Mouse (Mus musculus) liver, embryonic 16.5 days (tissue): ENCODE data around the gene Tle3. TPM values are rescaled to one million over a fixed set of nuclear protein-coding genes. Genes with fewer than 3 reads are reported as not detected.

Experiments
- ATAC-seq: fragments of 200-750 bp; cut with Nextera tagmentation; 2 replicates; pipeline ENCODE4 v1.8.0; 2017; ENCODE audit warnings: low read depth, mild to moderate bottlenecking, moderate number of reproducible peaks, moderate library complexity
- H3K27ac ChIP-seq: fragments of 300-500 bp; sonication (generic); 2 replicates; pipeline ENCODE4 v1.5.1; 2014; ENCODE audit warnings: mild to moderate bottlenecking, low read length
- H3K27me3 ChIP-seq: fragments of 300-500 bp; sonication (generic); 2 replicates; pipeline ENCODE4 v1.6.1; 2014; ENCODE audit warnings: low read depth, low read length, mixed read lengths; ENCODE audit not compliant: control insufficient read depth, insufficient read depth
- H3K36me3 ChIP-seq: fragments of 300-500 bp; sonication (generic); 2 replicates; pipeline ENCODE4 v1.6.1; 2014; ENCODE audit warnings: mild to moderate bottlenecking; ENCODE audit not compliant: control insufficient read depth, insufficient read depth
- H3K4me1 ChIP-seq: fragments of 300-500 bp; sonication (generic); 2 replicates; pipeline ENCODE4 v1.6.1; 2014; ENCODE audit warnings: low read depth, low read length, mixed read lengths; ENCODE audit not compliant: control insufficient read depth
- H3K4me2 ChIP-seq: fragments of 300-500 bp; sonication (generic); 2 replicates; pipeline ENCODE4 v1.6.1; 2014; ENCODE audit warnings: low read depth, low read length, mixed read lengths
- H3K4me3 ChIP-seq: fragments of 300-500 bp; sonication (generic); 2 replicates; pipeline ENCODE4 v1.5.1; 2014; ENCODE audit warnings: low read depth, mild to moderate bottlenecking, low read length
- H3K9ac ChIP-seq: fragments of 300-500 bp; sonication (generic); 2 replicates; pipeline ENCODE4 v1.6.1; 2014; ENCODE audit warnings: low read depth, low read length
- H3K9me3 ChIP-seq: fragments of 300-500 bp; sonication (generic); replicated peaks from 2 replicates; pipeline ENCODE4 v1.6.1; 2016; ENCODE audit warnings: low read length; ENCODE audit not compliant: control insufficient read depth
- WGBS: fragments of 180-500 bp; shearing (Covaris S2); extraction: QIAGEN DNeasy Blood & Tissue Kit; methylation state at CpG from one replicate; pipeline ENCODE4 v1.1.7; 2014; ENCODE audit not compliant: insufficient replicate concordance; 5-methylcytosine and 5-hydroxymethylcytosine counted together
- polyA plus RNA-seq: library from polyadenylated mRNA; unstranded; fragments of >200 nt; fragmentation: Nextera tagmentation; extraction: Ambion mirVana; gene quantifications from 2 replicates; pipeline ENCODE4 v1.2.1, GENCODE M21; 2015

Gene Tle3
- polyA plus RNA-seq, 1 experiment from 2014 or later = 3.6 TPM

DNA sequence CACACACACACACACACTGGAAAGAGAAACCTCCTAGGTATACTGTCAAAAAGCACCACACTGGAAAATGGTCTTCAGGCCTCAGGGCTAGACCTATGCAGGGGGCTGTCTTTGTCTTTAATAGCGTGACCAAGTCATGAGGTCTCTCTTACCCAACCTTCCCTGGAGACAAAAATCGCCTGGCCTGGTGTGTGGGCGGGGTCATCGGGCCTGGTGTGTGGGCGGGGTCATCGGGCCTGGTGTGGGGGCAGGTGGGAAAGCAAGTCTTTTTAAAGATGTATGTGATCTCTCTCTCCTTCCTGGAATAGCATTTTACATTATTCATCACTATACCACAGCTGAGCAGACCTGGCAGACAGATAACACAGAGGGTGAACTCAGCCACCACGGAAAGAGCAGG is 25.2 kb upstream of the Tle3 start:
- no peaks in the 10 kb centered on the region for H3K27me3 ChIP-seq
- H3K4me3 ChIP-seq = no peak overlapping the region
- peaks cover 6% of the 10 kb centered on the region for H3K4me1 ChIP-seq
- peak; percentile 46 for ATAC-seq
- H3K9me3 ChIP-seq = no peaks in the 10 kb centered on the region
- no peak overlapping the region for H3K9ac ChIP-seq
- H3K36me3 ChIP-seq = no peaks in the 10 kb centered on the region
- 18% methylated on average over 7 of the region's 7 CpGs for WGBS
- no peak overlapping the region for H3K4me2 ChIP-seq
- H3K27ac ChIP-seq = no peak overlapping the region

DNA sequence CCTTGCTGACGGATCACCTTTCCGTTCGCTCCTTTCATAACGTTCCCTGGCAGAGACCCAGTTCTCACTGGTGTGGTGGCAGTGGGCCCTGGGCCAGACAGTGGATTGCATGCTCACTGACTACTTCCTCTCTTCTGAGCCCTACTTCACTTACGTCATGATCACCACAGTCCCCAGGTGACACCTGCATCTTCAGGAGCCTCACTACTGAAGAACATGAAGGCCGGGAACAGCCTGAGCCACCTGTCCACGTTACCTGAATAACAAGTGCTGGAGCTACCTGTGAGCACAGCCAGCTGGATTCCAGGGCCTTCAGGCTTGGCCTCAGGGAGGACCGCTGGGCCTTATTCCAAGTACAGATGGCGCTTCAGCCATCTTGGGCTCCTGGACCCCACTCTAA is 24.1 kb upstream of the Tle3 start:
- H3K4me1 ChIP-seq = peaks cover 6% of the 10 kb centered on the region
- no peak overlapping the region for H3K27ac ChIP-seq
- H3K27me3 ChIP-seq = no peaks in the 10 kb centered on the region
- H3K4me2 ChIP-seq = no peak overlapping the region
- H3K9ac ChIP-seq = no peak overlapping the region
- H3K36me3 ChIP-seq = no peaks in the 10 kb centered on the region
- H3K9me3 ChIP-seq = no peaks in the 10 kb centered on the region
- ATAC-seq = no peak
- no peak overlapping the region for H3K4me3 ChIP-seq
- WGBS = 63% methylated on average over 9 of the region's 9 CpGs

DNA sequence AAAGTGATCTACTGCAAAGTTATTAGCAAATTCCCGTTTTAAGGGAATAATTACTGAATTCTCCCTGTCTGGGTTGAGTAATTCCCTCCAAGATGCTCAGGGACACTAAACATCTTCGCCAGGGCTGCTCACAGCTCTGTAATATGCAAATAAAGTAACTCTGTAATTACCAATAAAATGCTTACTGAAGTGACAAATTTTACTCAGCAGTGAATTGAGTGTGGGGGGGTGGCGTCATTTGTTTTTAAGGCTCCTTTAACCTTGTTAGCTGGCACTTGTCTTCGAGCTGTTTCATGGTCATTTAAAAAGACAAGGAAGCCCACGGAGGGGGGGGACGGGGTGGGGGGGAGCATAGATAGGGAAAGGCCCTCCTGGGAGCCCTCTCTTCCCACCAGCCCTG is 23.6 kb upstream of the Tle3 start:
- no peaks in the 10 kb centered on the region for H3K36me3 ChIP-seq
- H3K27ac ChIP-seq = no peak overlapping the region
- no peak overlapping the region for H3K9ac ChIP-seq
- ATAC-seq = no peak
- H3K27me3 ChIP-seq = no peaks in the 10 kb centered on the region
- no peak overlapping the region for H3K4me2 ChIP-seq
- peaks cover 6% of the 10 kb centered on the region for H3K4me1 ChIP-seq
- H3K4me3 ChIP-seq = no peak overlapping the region
- H3K9me3 ChIP-seq = no peaks in the 10 kb centered on the region
- WGBS = 45% methylated on average over 6 of the region's 6 CpGs

DNA sequence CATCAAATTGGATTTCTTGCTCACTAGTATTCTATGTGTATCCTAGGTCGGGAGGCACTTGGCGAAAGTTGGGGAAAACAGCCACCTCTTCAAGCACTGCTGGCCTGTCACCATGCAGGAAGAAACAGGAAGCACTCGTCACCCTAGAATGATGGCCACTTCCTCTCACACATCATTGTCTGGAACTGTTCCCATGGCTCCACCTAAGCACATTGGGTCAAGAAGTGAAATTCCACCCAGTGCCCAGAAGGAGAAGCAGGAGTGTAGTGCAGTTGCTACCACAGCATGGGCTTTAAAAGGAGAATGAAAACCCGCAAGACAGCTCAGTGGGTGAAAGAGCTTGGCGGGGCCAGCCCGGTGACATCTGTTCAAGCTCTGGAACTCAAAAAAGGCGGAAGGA is 22.5 kb upstream of the Tle3 start:
- no peak overlapping the region for H3K27ac ChIP-seq
- no peak overlapping the region for H3K4me3 ChIP-seq
- no peaks in the 10 kb centered on the region for H3K9me3 ChIP-seq
- ATAC-seq = no peak
- no peak overlapping the region for H3K9ac ChIP-seq
- H3K36me3 ChIP-seq = no peaks in the 10 kb centered on the region
- H3K4me2 ChIP-seq = no peak overlapping the region
- 19% methylated on average over 7 of the region's 7 CpGs for WGBS
- H3K27me3 ChIP-seq = no peaks in the 10 kb centered on the region
- H3K4me1 ChIP-seq = peaks cover 6% of the 10 kb centered on the region

DNA sequence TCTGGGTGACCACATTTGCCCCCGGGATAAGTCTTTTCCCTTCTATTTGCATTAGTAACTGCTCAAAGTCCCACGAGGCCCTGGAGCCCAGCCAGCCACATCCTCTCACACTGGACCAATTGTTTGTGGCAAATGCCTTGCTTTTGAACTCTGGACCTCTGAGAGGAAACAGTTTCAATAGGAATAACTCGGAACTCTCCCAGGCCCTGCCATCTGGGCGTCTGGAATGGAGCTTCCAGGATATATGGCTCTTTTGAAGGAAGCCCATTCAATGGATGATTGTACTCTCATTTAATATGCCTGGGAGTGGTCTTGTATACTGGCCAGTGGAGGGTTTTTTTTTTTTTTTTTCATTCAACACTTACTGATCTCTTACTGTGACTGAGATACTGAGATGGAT is 21.0 kb upstream of the Tle3 start:
- Histone ChIP-seq H3K9me3 (no peaks in the 10 kb centered on the region), H3K36me3 (no peaks in the 10 kb centered on the region), H3K27ac (no peak overlapping the region), H3K4me3 (no peak overlapping the region), H3K4me2 (no peak overlapping the region), H3K27me3 (no peaks in the 10 kb centered on the region), H3K4me1 (peaks cover 6% of the 10 kb centered on the region), H3K9ac (no peak overlapping the region)
- WGBS = 25% methylated on average over 4 of the region's 4 CpGs
- peak; percentile 56 for ATAC-seq

DNA sequence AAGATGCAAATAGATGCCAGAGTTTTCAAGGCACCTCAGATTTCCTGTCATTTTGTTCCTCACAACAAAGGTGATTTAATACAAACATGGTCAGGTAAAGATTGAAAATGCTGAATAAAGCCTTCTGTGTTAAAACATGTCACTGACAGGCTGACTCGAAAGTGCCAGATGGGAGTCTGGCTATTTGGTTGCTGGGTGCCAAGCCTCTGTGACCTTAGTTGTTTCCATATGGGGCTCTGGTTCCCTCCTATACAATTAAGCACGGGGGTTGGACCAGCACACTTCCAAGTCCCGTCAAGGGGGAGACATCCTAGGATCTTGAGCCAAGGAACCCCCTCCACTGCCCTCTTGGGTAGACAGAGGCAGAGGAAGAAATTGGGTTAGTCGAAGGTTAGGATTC is 13.2 kb upstream of the Tle3 start:
- H3K27me3 ChIP-seq = peaks cover 8% of the 10 kb centered on the region
- H3K36me3 ChIP-seq = no peaks in the 10 kb centered on the region
- 53% methylated on average over 4 of the region's 4 CpGs for WGBS
- no peak overlapping the region for H3K4me3 ChIP-seq
- no peak for ATAC-seq
- no peak overlapping the region for H3K9ac ChIP-seq
- no peaks in the 10 kb centered on the region for H3K9me3 ChIP-seq
- no peak overlapping the region for H3K27ac ChIP-seq
- H3K4me1 ChIP-seq = peaks cover 8% of the 10 kb centered on the region
- no peak overlapping the region for H3K4me2 ChIP-seq

DNA sequence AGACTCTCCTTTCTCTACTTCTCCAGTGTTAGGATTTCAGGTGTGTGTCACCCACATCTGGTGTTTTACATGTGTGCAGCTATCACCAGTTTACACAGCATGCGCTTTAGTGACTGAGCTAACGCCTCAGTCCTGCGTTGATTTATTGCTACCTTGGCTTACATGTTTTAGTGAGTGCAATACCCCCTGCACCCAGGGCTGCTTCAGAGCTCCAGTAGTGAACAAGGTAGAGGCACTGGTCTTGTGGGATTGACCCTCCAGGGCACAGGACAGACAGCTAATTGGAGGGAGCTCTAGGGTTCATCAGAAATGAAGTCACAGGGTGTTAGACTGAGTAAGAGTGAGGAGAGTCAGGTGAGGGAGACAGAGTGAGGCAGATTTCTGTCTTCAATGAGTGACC is 12.4 kb upstream of the Tle3 start:
- Histone ChIP-seq H3K9ac (no peak overlapping the region), H3K27me3 (peaks cover 14% of the 10 kb centered on the region), H3K4me2 (no peak overlapping the region), H3K4me3 (no peak overlapping the region), H3K36me3 (no peaks in the 10 kb centered on the region), H3K27ac (no peak overlapping the region), H3K4me1 (peaks cover 8% of the 10 kb centered on the region), H3K9me3 (no peaks in the 10 kb centered on the region)
- ATAC-seq = no peak
- 84% methylated on average over 3 of the region's 3 CpGs for WGBS

DNA sequence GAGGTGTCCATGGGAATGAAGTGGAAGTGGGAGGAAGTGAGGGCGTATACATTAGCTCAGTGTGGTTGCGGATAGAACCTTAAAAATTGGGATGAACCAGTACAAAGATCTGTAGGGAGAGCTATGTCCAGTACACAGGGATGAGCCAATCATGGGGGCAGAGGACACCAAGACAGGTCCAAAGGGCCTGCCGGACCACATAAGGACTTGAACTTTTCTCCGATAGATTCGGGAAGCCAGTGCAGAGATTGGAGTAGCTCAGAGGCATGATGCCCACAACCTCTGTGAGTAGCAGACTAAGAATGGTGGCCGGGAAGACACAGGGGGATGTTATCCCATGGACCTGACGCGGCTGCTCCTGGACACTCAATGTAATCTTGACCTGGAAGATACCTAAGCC is 12.0 kb upstream of the Tle3 start:
- Histone ChIP-seq H3K4me1 (peaks cover 8% of the 10 kb centered on the region), H3K4me3 (no peak overlapping the region)

DNA sequence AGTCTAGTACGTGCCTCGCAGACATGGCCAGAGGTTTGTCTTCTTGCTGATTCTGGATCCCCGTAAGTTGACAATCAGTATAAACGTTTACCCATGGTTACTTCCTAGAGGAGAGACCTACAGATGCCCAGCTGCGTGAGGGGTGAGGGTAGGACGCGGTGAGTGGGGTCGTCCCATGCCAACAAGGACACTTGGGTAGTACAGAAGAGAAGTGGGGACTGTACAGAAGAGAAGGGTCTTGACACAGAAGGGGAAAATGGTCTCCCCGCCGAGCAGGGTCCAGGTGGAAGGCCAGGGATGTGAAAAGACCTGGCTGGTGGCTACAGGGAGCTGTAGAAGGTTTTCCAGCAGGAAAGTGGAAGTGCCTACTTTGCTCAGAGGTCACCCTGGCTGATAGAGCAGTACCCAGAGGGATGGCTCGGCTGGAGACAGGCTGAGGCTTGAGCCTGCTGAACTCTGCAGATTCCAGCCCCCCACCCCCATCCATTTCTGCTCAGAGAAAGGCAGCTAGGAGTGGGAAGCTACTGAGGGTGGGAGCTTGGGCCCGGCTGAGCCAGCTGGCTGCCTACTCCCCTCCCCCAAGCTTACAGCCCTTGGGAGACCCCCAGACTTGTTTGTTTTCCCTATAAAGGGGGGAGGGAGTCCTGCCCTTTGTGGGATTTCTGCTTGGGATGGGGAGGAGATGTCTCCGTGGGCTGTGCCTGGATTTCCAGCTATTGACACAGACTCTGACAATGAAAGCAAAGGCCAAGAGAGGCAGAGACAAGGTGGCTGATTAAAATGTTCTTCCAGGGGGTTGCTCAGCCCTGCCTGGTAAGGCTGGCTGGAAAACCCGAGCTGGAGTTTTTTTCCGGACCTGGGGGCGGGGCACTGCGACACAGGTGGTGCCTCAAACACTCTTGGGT is 11.2 kb upstream of the Tle3 start:
- ATAC-seq = peak; percentile 58
- Histone ChIP-seq H3K9ac (no peak overlapping the region), H3K4me1 (peaks cover 8% of the 10 kb centered on the region), H3K36me3 (no peaks in the 10 kb centered on the region), H3K27me3 (peaks cover 24% of the 10 kb centered on the region), H3K4me2 (peak overlapping the region; percentile 24), H3K4me3 (no peak overlapping the region), H3K9me3 (no peaks in the 10 kb centered on the region), H3K27ac (no peak overlapping the region)
- 31% methylated on average over 17 of the region's 17 CpGs for WGBS

More for the DNA sequence above, 12.0 kb upstream of the Tle3 start:
- no peak for ATAC-seq
- Histone ChIP-seq H3K27ac (no peak overlapping the region), H3K27me3 (peaks cover 16% of the 10 kb centered on the region), H3K4me2 (no peak overlapping the region), H3K36me3 (no peaks in the 10 kb centered on the region), H3K9ac (no peak overlapping the region), H3K9me3 (no peaks in the 10 kb centered on the region)
- 77% methylated on average over 8 of the region's 8 CpGs for WGBS
